Mouse (Mus musculus) neural tube, embryonic 12.5 days (tissue): ENCODE data around the gene Pak1ip1. TPM values are rescaled to one million over a fixed set of nuclear protein-coding genes. Genes with fewer than 3 reads are reported as not detected.
"Not testable (repeated sequence)": the region's sequence is repeated elsewhere in the genome, so short reads cannot be mapped to it uniquely, and the experiment has no call there.

Source experiments
- ATAC-seq: fragments of 200-750 bp; cut with Nextera tagmentation; 2 replicates; pipeline ENCODE4 v1.8.0; 2017; ENCODE audit warnings: low read depth, mild to moderate bottlenecking, moderate TSS enrichment, moderate library complexity; ENCODE audit not compliant: low FRiP score
- H3K27ac ChIP-seq: fragments of 300-500 bp; sonication (generic); 2 replicates; pipeline ENCODE4 v1.5.1; 2016
- H3K27me3 ChIP-seq: fragments of 300-500 bp; sonication (generic); replicated peaks from 2 replicates; pipeline ENCODE4 v1.6.1; 2016; ENCODE audit warnings: mild to moderate bottlenecking
- H3K36me3 ChIP-seq: fragments of 300-500 bp; sonication (generic); 2 replicates; pipeline ENCODE4 v1.6.1; 2016; ENCODE audit warnings: mild to moderate bottlenecking
- H3K4me1 ChIP-seq: fragments of 300-500 bp; sonication (generic); 2 replicates; pipeline ENCODE4 v1.6.1; 2016
- H3K4me2 ChIP-seq: fragments of 300-500 bp; sonication (generic); replicated peaks from 2 replicates; pipeline ENCODE4 v1.6.1; 2016; ENCODE audit warnings: mild to moderate bottlenecking
- H3K4me3 ChIP-seq: fragments of 300-500 bp; sonication (generic); 2 replicates; pipeline ENCODE4 v1.5.1; 2016
- H3K9ac ChIP-seq: fragments of 300-500 bp; sonication (generic); 2 replicates; pipeline ENCODE4 v1.6.1; 2016; ENCODE audit warnings: mild to moderate bottlenecking
- H3K9me3 ChIP-seq: fragments of 300-500 bp; sonication (generic); 2 replicates; pipeline ENCODE4 v1.6.1; 2016; ENCODE audit warnings: mild to moderate bottlenecking
- WGBS: fragments of 180-500 bp; shearing (Covaris S2); methylation state at CpG from one replicate; pipeline ENCODE4 v1.1.7; 2016; 5-methylcytosine and 5-hydroxymethylcytosine counted together
- polyA plus RNA-seq: library from polyadenylated mRNA; unstranded; fragments of >200 nt; fragmentation: Nextera tagmentation; extraction: Ambion mirVana; gene quantifications from 2 replicates; pipeline ENCODE4 v1.2.1, GENCODE M21; 2016

Gene Pak1ip1
- polyA plus RNA-seq, 1 experiment from 2014 or later, result 75.2 TPM

GRCm38 (mm10) chr13:40979321-40979720 lies 21.5 kb upstream of the Pak1ip1 start:
- Histone ChIP-seq H3K36me3 (no peaks in the 10 kb centered on the region), H3K9ac (no peak overlapping the region), H3K4me1 (no peaks in the 10 kb centered on the region), H3K27ac (no peak overlapping the region), H3K9me3 (no peaks in the 10 kb centered on the region), H3K27me3 (no peaks in the 10 kb centered on the region), H3K4me2 (no peak overlapping the region), H3K4me3 (no peak overlapping the region)
- WGBS, result 62% methylated on average over 2 of the region's 2 CpGs
- no peak for ATAC-seq

GRCm38 (mm10) chr13:40982759-40983158 lies 18.1 kb upstream of the Pak1ip1 start:
- H3K4me1 ChIP-seq, result no peaks in the 10 kb centered on the region
- H3K9me3 ChIP-seq, result no peaks in the 10 kb centered on the region
- H3K27ac ChIP-seq, result no peak overlapping the region
- WGBS, result 95% methylated on average over 1 of the region's 1 CpGs
- ATAC-seq, result no peak
- no peak overlapping the region for H3K9ac ChIP-seq
- H3K4me3 ChIP-seq, result no peak overlapping the region
- H3K4me2 ChIP-seq, result no peak overlapping the region
- no peaks in the 10 kb centered on the region for H3K36me3 ChIP-seq
- no peaks in the 10 kb centered on the region for H3K27me3 ChIP-seq

- no peak overlapping the region for H3K27ac ChIP-seq
- ATAC-seq, result no peak
- no peak overlapping the region for H3K9ac ChIP-seq
- no peaks in the 10 kb centered on the region for H3K36me3 ChIP-seq
- no peaks in the 10 kb centered on the region for H3K27me3 ChIP-seq
- no peak overlapping the region for H3K4me3 ChIP-seq
- H3K4me1 ChIP-seq, result no peaks in the 10 kb centered on the region
- 93% methylated on average over 5 of the region's 5 CpGs for WGBS
- no peak overlapping the region for H3K4me2 ChIP-seq
- no peaks in the 10 kb centered on the region for H3K9me3 ChIP-seq
Observed at GRCm38 (mm10) chr13:40986081-40986480, 14.7 kb upstream of the Pak1ip1 start.

GRCm38 (mm10) chr13:40987608-40988303 lies 13.1 kb upstream of the Pak1ip1 start:
- H3K27ac ChIP-seq, H3K4me1 ChIP-seq, H3K4me3 ChIP-seq, H3K36me3 ChIP-seq, H3K27me3 ChIP-seq, ATAC-seq, H3K9me3 ChIP-seq, H3K4me2 ChIP-seq, H3K9ac ChIP-seq: not testable (repeated sequence)
- WGBS, result 68% methylated on average over 4 of the region's 4 CpGs

GRCm38 (mm10) chr13:40988418-40988817 lies 12.4 kb upstream of the Pak1ip1 start:
- no peak for ATAC-seq

GRCm38 (mm10) chr13:40994487-40995263 lies 6.1 kb upstream of the Pak1ip1 start:
- Histone ChIP-seq H3K4me1 (no peaks in the 10 kb centered on the region), H3K36me3 (no peaks in the 10 kb centered on the region), H3K27me3 (no peaks in the 10 kb centered on the region), H3K27ac (no peak overlapping the region), H3K4me2 (no peak overlapping the region), H3K9ac (no peak overlapping the region), H3K9me3 (no peaks in the 10 kb centered on the region), H3K4me3 (no peak overlapping the region)
- 22% methylated on average over 8 of the region's 8 CpGs for WGBS
- no peak for ATAC-seq

More at GRCm38 (mm10) chr13:40988418-40988817, 12.4 kb upstream of the Pak1ip1 start:
- 78% methylated on average over 2 of the region's 2 CpGs for WGBS
- H3K9ac ChIP-seq, result no peak overlapping the region
- H3K9me3 ChIP-seq, result no peaks in the 10 kb centered on the region
- no peak overlapping the region for H3K4me3 ChIP-seq
- no peak overlapping the region for H3K4me2 ChIP-seq
- H3K36me3 ChIP-seq, result no peaks in the 10 kb centered on the region
- no peaks in the 10 kb centered on the region for H3K4me1 ChIP-seq
- no peak overlapping the region for H3K27ac ChIP-seq
- no peaks in the 10 kb centered on the region for H3K27me3 ChIP-seq

GRCm38 (mm10) chr13:40998537-40998936 lies 2.3 kb upstream of the Pak1ip1 start:
- H3K4me3 ChIP-seq, H3K9me3 ChIP-seq, H3K36me3 ChIP-seq, H3K27me3 ChIP-seq, H3K4me2 ChIP-seq, ATAC-seq, H3K27ac ChIP-seq, H3K9ac ChIP-seq: not testable (repeated sequence)
- 88% methylated on average over 5 of the region's 5 CpGs for WGBS
- peaks cover 13% of the 10 kb centered on the region for H3K4me1 ChIP-seq

GRCm38 (mm10) chr13:41000140-41000925 lies 490 bp upstream of the Pak1ip1 start:
- Histone ChIP-seq H3K4me2 (peak overlapping the region; percentile 85), H3K9ac (peak overlapping the region; percentile 66), H3K9me3 (no peaks in the 10 kb centered on the region), H3K27ac (peak overlapping the region; percentile 70), H3K4me1 (peaks cover 13% of the 10 kb centered on the region), H3K4me3 (peak overlapping the region; percentile 89), H3K36me3 (peaks cover 8% of the 10 kb centered on the region), H3K27me3 (no peaks in the 10 kb centered on the region)
- WGBS, result 2% methylated on average over 25 of the region's 25 CpGs
- peak; percentile 61 for ATAC-seq

GRCm38 (mm10) chr13:41002001-41002400 lies 1.2 kb downstream of the Pak1ip1 start:
- Histone ChIP-seq H3K4me3 (no peak overlapping the region), H3K9ac (no peak overlapping the region), H3K27me3 (no peaks in the 10 kb centered on the region), H3K9me3 (no peaks in the 10 kb centered on the region), H3K4me1 (peaks cover 13% of the 10 kb centered on the region), H3K27ac (no peak overlapping the region), H3K36me3 (peaks cover 24% of the 10 kb centered on the region), H3K4me2 (peak overlapping the region; percentile 85)
- ATAC-seq, result no peak
- WGBS, result 88% methylated on average over 5 of the region's 5 CpGs

GRCm38 (mm10) chr13:41006244-41006643 lies 5.4 kb downstream of the Pak1ip1 start:
- no peak overlapping the region for H3K9ac ChIP-seq
- H3K27me3 ChIP-seq, result no peaks in the 10 kb centered on the region
- no peak overlapping the region for H3K4me3 ChIP-seq
- H3K36me3 ChIP-seq, result peaks cover 65% of the 10 kb centered on the region
- no peaks in the 10 kb centered on the region for H3K9me3 ChIP-seq
- no peak overlapping the region for H3K27ac ChIP-seq
- WGBS, result 96% methylated on average over 4 of the region's 4 CpGs
- H3K4me1 ChIP-seq, result peaks cover 7% of the 10 kb centered on the region; the same call in 1 of the 2 replicates
- no peak overlapping the region for H3K4me2 ChIP-seq
- ATAC-seq, result no peak

GRCm38 (mm10) chr13:41008271-41008670 lies 7.4 kb downstream of the Pak1ip1 start:
- Histone ChIP-seq H3K4me1 (no peaks in the 10 kb centered on the region), H3K9me3 (no peaks in the 10 kb centered on the region), H3K9ac (no peak overlapping the region), H3K27me3 (no peaks in the 10 kb centered on the region), H3K4me2 (no peak overlapping the region), H3K27ac (no peak overlapping the region), H3K4me3 (no peak overlapping the region), H3K36me3 (peaks cover 81% of the 10 kb centered on the region)
- no peak for ATAC-seq
- 94% methylated on average over 10 of the region's 10 CpGs for WGBS

GRCm38 (mm10) chr13:41008946-41009345 lies 8.1 kb downstream of the Pak1ip1 start:
- 89% methylated on average over 8 of the region's 8 CpGs for WGBS
- no peak overlapping the region for H3K27ac ChIP-seq
- no peak overlapping the region for H3K4me3 ChIP-seq
- H3K36me3 ChIP-seq, result peaks cover 84% of the 10 kb centered on the region
- no peaks in the 10 kb centered on the region for H3K27me3 ChIP-seq
- no peak overlapping the region for H3K4me2 ChIP-seq
- no peak overlapping the region for H3K9ac ChIP-seq
- H3K9me3 ChIP-seq, result no peaks in the 10 kb centered on the region
- H3K4me1 ChIP-seq, result no peaks in the 10 kb centered on the region
- no peak for ATAC-seq
